8 mouse cellular contexts compared by ENCODE assay signal in genomic region chr8:91797626-91798271, GRCm38 (mm10). TPM values are rescaled to one million over a fixed set of nuclear protein-coding genes. Genes with fewer than 3 reads are reported as not detected.
A peak's percentile ranks its signal among the peaks of the same experiment; 100 is the strongest.
DNase-seq lines count a peak whose midpoint lies in the region; ATAC-seq and TF ChIP-seq lines count a peak whose summit lies in the region.

No protein-coding gene starts in this region.

- DNase-seq in thymus, postnatal 25 days, result peak; percentile 22
- DNase-seq in thymus, adult 18-20 months, result no peak
- peak; percentile 80 for DNase-seq in embryonic facial prominence, embryonic 11.5 days (ENCODE audit: low spot score)
- peak; percentile 68 for DNase-seq in kidney, postnatal 0 days (ENCODE audit: low spot score)
- DNase-seq in lung, postnatal 4 days, result peak; percentile 69 to 79
- DNase-seq in natural killer cell, adult 2 months (ENCODE audit: low spot score in 2 of 2), result no peak

- ATAC-seq in embryonic facial prominence, embryonic 11.5 days (replicated peaks; ENCODE audit: insufficient number of reproducible peaks, low FRiP score, low TSS enrichment, low read depth), result no peak; the same call in 1 of the 2 replicates
- ATAC-seq in heart, embryonic 12.5 days (ENCODE audit: insufficient number of reproducible peaks, low FRiP score), result no peak
- ATAC-seq in kidney, postnatal 0 days (replicated peaks; ENCODE audit: low FRiP score, low read depth), result no peak
- peak; percentile 41; the same call in 1 of the 2 replicates for ATAC-seq in stomach, embryonic 16.5 days (ENCODE audit: insufficient read depth, low FRiP score)

- H3K4me2 ChIP-seq in embryonic facial prominence, embryonic 11.5 days (ENCODE audit: low read depth, low read length), result peak overlapping the region; percentile 64
- H3K4me2 ChIP-seq in heart, embryonic 12.5 days, result peak overlapping the region; percentile 80
- H3K4me2 ChIP-seq in kidney, postnatal 0 days (ENCODE audit: low read length), result peak overlapping the region; percentile 86
- H3K4me2 ChIP-seq in stomach, embryonic 16.5 days (ENCODE audit: low read depth, low read length), result peak overlapping the region; percentile 65

- WGBS in embryonic facial prominence, embryonic 11.5 days, result 1% methylated on average over 35 of the region's 35 CpGs
- 2% methylated on average over 35 of the region's 35 CpGs for WGBS in heart, embryonic 12.5 days
- 2% methylated on average over 35 of the region's 35 CpGs for WGBS in kidney, postnatal 0 days
- WGBS in stomach, embryonic 16.5 days, result 2% methylated on average over 33 of the region's 35 CpGs

- H3K4me3 ChIP-seq in embryonic facial prominence, embryonic 11.5 days (ENCODE audit: low read depth, low read length), result peak overlapping the region; percentile 31
- peak overlapping the region; percentile 44 for H3K4me3 ChIP-seq in heart, embryonic 12.5 days
- peak overlapping the region; percentile 74 for H3K4me3 ChIP-seq in kidney, postnatal 0 days (replicated peaks; ENCODE audit: low read depth, low read length)
- H3K4me3 ChIP-seq in stomach, embryonic 16.5 days (replicated peaks; ENCODE audit: low read length), result peak overlapping the region; percentile 41

- TF ChIP-seq CTCF in kidney, postnatal 0 days (IDR thresholded peaks at IDR 0.05; ENCODE audit: low read depth), result peak; percentile 65

- H3K36me3 ChIP-seq in embryonic facial prominence, embryonic 11.5 days (replicated peaks; ENCODE audit: control insufficient read depth, insufficient read depth, low read depth, low read length), result no peaks in the 10 kb centered on the region; the same call in 1 of the 2 replicates
- H3K36me3 ChIP-seq in heart, embryonic 12.5 days, result no peaks in the 10 kb centered on the region
- H3K36me3 ChIP-seq in kidney, postnatal 0 days (ENCODE audit: insufficient read depth, low read length), result no peaks in the 10 kb centered on the region
- H3K36me3 ChIP-seq in stomach, embryonic 16.5 days (ENCODE audit: control insufficient read depth, insufficient read depth, low read length), result no peaks in the 10 kb centered on the region

- H3K27ac ChIP-seq in embryonic facial prominence, embryonic 11.5 days (replicated peaks; ENCODE audit: low read depth, low read length), result no peak overlapping the region
- no peak overlapping the region for H3K27ac ChIP-seq in heart, embryonic 12.5 days (ENCODE audit: poor library complexity, severe bottlenecking)
- H3K27ac ChIP-seq in kidney, postnatal 0 days, result no peak overlapping the region
- H3K27ac ChIP-seq in stomach, embryonic 16.5 days (ENCODE audit: low read length), result no peak overlapping the region

- H3K9ac ChIP-seq in embryonic facial prominence, embryonic 11.5 days (replicated peaks; ENCODE audit: low read length), result peak overlapping the region; percentile 43
- peak overlapping the region; percentile 64 for H3K9ac ChIP-seq in heart, embryonic 12.5 days
- H3K9ac ChIP-seq in kidney, postnatal 0 days (ENCODE audit: low read depth, low read length), result no peak overlapping the region
- no peak overlapping the region; the same call in 1 of the 2 replicates for H3K9ac ChIP-seq in stomach, embryonic 16.5 days (ENCODE audit: low read length)

- peaks cover 30% of the 10 kb centered on the region for H3K27me3 ChIP-seq in embryonic facial prominence, embryonic 11.5 days (ENCODE audit: control insufficient read depth, insufficient read depth, low read length)
- peaks cover 42% of the 10 kb centered on the region for H3K27me3 ChIP-seq in heart, embryonic 12.5 days (replicated peaks)
- peaks cover 49% of the 10 kb centered on the region for H3K27me3 ChIP-seq in kidney, postnatal 0 days (ENCODE audit: insufficient read depth, low read length)
- H3K27me3 ChIP-seq in stomach, embryonic 16.5 days (ENCODE audit: control insufficient read depth, insufficient read depth, low read length), result peaks cover 65% of the 10 kb centered on the region

- H3K9me3 ChIP-seq in embryonic facial prominence, embryonic 11.5 days (replicated peaks; ENCODE audit: control insufficient read depth, low read length), result no peaks in the 10 kb centered on the region
- no peaks in the 10 kb centered on the region for H3K9me3 ChIP-seq in heart, embryonic 12.5 days (replicated peaks)
- no peaks in the 10 kb centered on the region for H3K9me3 ChIP-seq in kidney, postnatal 0 days (replicated peaks; ENCODE audit: low read length)
- H3K9me3 ChIP-seq in stomach, embryonic 16.5 days (replicated peaks; ENCODE audit: control insufficient read depth, low read length), result no peaks in the 10 kb centered on the region

- peaks cover 7% of the 10 kb centered on the region for H3K4me1 ChIP-seq in embryonic facial prominence, embryonic 11.5 days (ENCODE audit: control insufficient read depth, insufficient read depth, low read length)
- peaks cover 27% of the 10 kb centered on the region for H3K4me1 ChIP-seq in heart, embryonic 12.5 days (replicated peaks)
- H3K4me1 ChIP-seq in kidney, postnatal 0 days (replicated peaks; ENCODE audit: insufficient read depth, low read length), result peaks cover 21% of the 10 kb centered on the region; the same call in 1 of the 2 replicates
- peaks cover 7% of the 10 kb centered on the region for H3K4me1 ChIP-seq in stomach, embryonic 16.5 days (ENCODE audit: control insufficient read depth, insufficient read depth, low read length)

RNA-seq across cellular contexts. Expression of gene Irx3, which starts 4.1 kb away (rescaled TPM):
- 19.8 and 20.4 TPM in 2 replicates for polyA plus RNA-seq in embryonic facial prominence, embryonic 11.5 days (2014; fragmentation: Nextera tagmentation; extraction: Ambion mirVana)
- polyA plus RNA-seq in heart, embryonic 12.5 days (2016; fragmentation: Nextera tagmentation; extraction: Ambion mirVana), result 19.0 and 21.7 TPM in 2 replicates
- 22.2 and 25.2 TPM in 2 replicates for polyA plus RNA-seq in kidney, postnatal 0 days (2015; fragmentation: Nextera tagmentation; extraction: Ambion mirVana)
- polyA plus RNA-seq in stomach, embryonic 16.5 days (2015; fragmentation: Nextera tagmentation; extraction: Ambion mirVana), result 1.7 and 1.8 TPM in 2 replicates

Comparison
In these comparisons a context has a peak if more than half of its experiments do, and no peak if none do; other contexts are left out.
1. DNase-seq: peak in thymus, postnatal 25 days (single experiment), embryonic facial prominence, embryonic 11.5 days (single experiment), kidney, postnatal 0 days (single experiment) and lung, postnatal 4 days (2 of 2); none in thymus, adult 18-20 months (0 of 2) and natural killer cell, adult 2 months (0 of 2).
2. H3K9ac ChIP-seq: peak in embryonic facial prominence, embryonic 11.5 days (single experiment) and heart, embryonic 12.5 days (single experiment); none in kidney, postnatal 0 days (single experiment) and stomach, embryonic 16.5 days (single experiment).
3. Peak in every context shown above with its lines, with median percentiles within 50 percentile points of each other: H3K4me2 ChIP-seq and H3K4me3 ChIP-seq.